Mouse (Mus musculus) layer of hippocampus, postnatal 10 days (tissue): ENCODE data around the gene Foxb2. TPM values are rescaled to one million over a fixed set of nuclear protein-coding genes. Genes with fewer than 3 reads are reported as not detected.
"Not testable (repeated sequence)": the region's sequence is repeated elsewhere in the genome, so short reads cannot be mapped to it uniquely, and the experiment has no call there.

Experiments
- DNase-seq, 2 experiments: peaks; one replicate each; pipeline ENCODE4 v3.0.0; 2021; ENCODE audit warnings: low spot score in 2 of 2
- long read RNA-seq: library from polyadenylated mRNA; stranded (forward); transcript quantifications from one replicate; pipeline ENCODE4 v2.0.0, GENCODE M21; 2023
- total RNA-seq, 2 experiments: library from RNA; stranded (reverse); gene quantifications; 2 replicates each; pipeline ENCODE4 v1.2.3; 2021

Foxb2 gene
- not detected for total RNA-seq
- long read RNA-seq = 0 reads

GRCm38 (mm10) chr19:16873221-16873861 lies at the start of gene Foxb2:
Foxb2 (minus strand) TSS chr19:16873805.
- peak; percentile 10 to 16 for DNase-seq

GRCm38 (mm10) chr19:16911507-16911906 lies 37.9 kb upstream of the Foxb2 start:
- DNase-seq = no peak

- DNase-seq = peak; percentile 6 to 22
Observed at GRCm38 (mm10) chr19:16903106-16903505, 29.5 kb upstream of the Foxb2 start.

- peak in 1 of 2 experiments; percentile 9 for DNase-seq
Observed at GRCm38 (mm10) chr19:16899716-16900115, 26.1 kb upstream of the Foxb2 start.

- no peak for DNase-seq
Observed at GRCm38 (mm10) chr19:16898576-16898975, 25.0 kb upstream of the Foxb2 start.

- DNase-seq = no peak
Observed at GRCm38 (mm10) chr19:16876458-16876770, 2.8 kb upstream of the Foxb2 start.

- DNase-seq = no peak
Observed at GRCm38 (mm10) chr19:16875631-16876457, 2.2 kb upstream of the Foxb2 start.

- DNase-seq = no peak
Observed at GRCm38 (mm10) chr19:16874991-16875540, 1.5 kb upstream of the Foxb2 start.

- DNase-seq = peak in 1 of 2 experiments; percentile 14
Observed at GRCm38 (mm10) chr19:16873942-16874861, 597 bp upstream of the Foxb2 start.

- DNase-seq = peak; percentile 19 to 26
Observed at GRCm38 (mm10) chr19:16872331-16873180, 1.0 kb downstream of the Foxb2 start.

- DNase-seq = peak; percentile 4 to 11
Observed at GRCm38 (mm10) chr19:16871192-16871760, 2.3 kb downstream of the Foxb2 start.

- peak in 1 of 2 experiments; percentile 4 for DNase-seq
Observed at GRCm38 (mm10) chr19:16870501-16871191, 3.0 kb downstream of the Foxb2 start.

- peak; percentile 6 to 29 for DNase-seq
Observed at GRCm38 (mm10) chr19:16868534-16868933, 5.1 kb downstream of the Foxb2 start.

- DNase-seq = no peak
Observed at GRCm38 (mm10) chr19:16858646-16859045, 15.0 kb downstream of the Foxb2 start.

GRCm38 (mm10) chr19:16856752-16857151 lies 16.9 kb downstream of the Foxb2 start:
- DNase-seq = no peak

GRCm38 (mm10) chr19:16844091-16844490 lies 29.5 kb downstream of the Foxb2 start:
- DNase-seq = not testable (repeated sequence)

GRCm38 (mm10) chr19:16841516-16842249 lies 31.9 kb downstream of the Foxb2 start:
- no peak for DNase-seq

GRCm38 (mm10) chr19:16841001-16841400 lies 32.6 kb downstream of the Foxb2 start:
- DNase-seq = no peak

- DNase-seq = no peak
Observed at GRCm38 (mm10) chr19:16827657-16828056, 45.9 kb downstream of the Foxb2 start.
